Mouse (Mus musculus) liver, embryonic 11.5 days (tissue): ENCODE data around the gene Dmxl2. TPM values are rescaled to one million over a fixed set of nuclear protein-coding genes. Genes with fewer than 3 reads are reported as not detected.

Experiments used
- ATAC-seq: fragments of 200-750 bp; cut with Nextera tagmentation; replicated peaks from 2 replicates; pipeline ENCODE4 v1.8.0; 2017; ENCODE audit warnings: moderate number of reproducible peaks, mild to moderate bottlenecking, moderate TSS enrichment, moderate library complexity; ENCODE audit not compliant: low FRiP score
- DNase-seq: peaks from one replicate; pipeline ENCODE4 v3.0.0-alpha.2; 2017; ENCODE audit warnings: low spot score
- H3K27ac ChIP-seq: fragments of 300-500 bp; sonication (generic); 2 replicates; pipeline ENCODE4 v1.5.1; 2014; ENCODE audit warnings: mild to moderate bottlenecking, low read depth, low read length, control low read depth
- H3K27me3 ChIP-seq: fragments of 300-500 bp; sonication (generic); replicated peaks from 2 replicates; pipeline ENCODE4 v1.6.1; 2014; ENCODE audit warnings: low read length, mixed read lengths; ENCODE audit not compliant: control insufficient read depth, insufficient read depth
- H3K36me3 ChIP-seq: fragments of 300-500 bp; sonication (generic); 2 replicates; pipeline ENCODE4 v1.6.1; 2014; ENCODE audit warnings: mild to moderate bottlenecking, low read length, moderate library complexity, mixed read lengths; ENCODE audit not compliant: control insufficient read depth, insufficient read depth
- H3K4me1 ChIP-seq: fragments of 300-500 bp; sonication (generic); replicated peaks from 2 replicates; pipeline ENCODE4 v1.6.1; 2014; ENCODE audit warnings: low read length, mixed read lengths; ENCODE audit not compliant: control insufficient read depth, insufficient read depth
- H3K4me2 ChIP-seq: fragments of 300-500 bp; sonication (generic); 2 replicates; pipeline ENCODE4 v1.6.1; 2014; ENCODE audit warnings: mild to moderate bottlenecking, control low read depth, moderate library complexity
- H3K4me3 ChIP-seq: fragments of 300-500 bp; sonication (generic); 2 replicates; pipeline ENCODE4 v1.5.1; 2014; ENCODE audit warnings: low read depth, low read length, control low read depth
- H3K9ac ChIP-seq: fragments of 300-500 bp; sonication (generic); 2 replicates; pipeline ENCODE4 v1.6.1; 2014; ENCODE audit warnings: low read depth, low read length, control low read depth
- H3K9me3 ChIP-seq: fragments of 300-500 bp; sonication (generic); 2 replicates; pipeline ENCODE4 v1.6.1; 2016; ENCODE audit warnings: low read length, inconsistent platforms, mixed read lengths; ENCODE audit not compliant: control insufficient read depth
- WGBS: fragments of 180-500 bp; shearing (Covaris S2); extraction: QIAGEN DNeasy Blood & Tissue Kit; methylation state at CpG from one replicate; pipeline ENCODE4 v1.1.7; 2014; 5-methylcytosine and 5-hydroxymethylcytosine counted together
- polyA plus RNA-seq: library from polyadenylated mRNA; unstranded; fragments of >200 nt; fragmentation: Nextera tagmentation; extraction: Ambion mirVana; gene quantifications from 2 replicates; pipeline ENCODE4 v1.2.1, GENCODE M21; 2014

Gene Dmxl2
- polyA plus RNA-seq, 1 experiment from 2014 or later: 2.5 TPM

- Histone ChIP-seq H3K27ac (no peak overlapping the region), H3K36me3 (no peaks in the 10 kb centered on the region), H3K4me2 (no peak overlapping the region), H3K4me3 (no peak overlapping the region), H3K27me3 (no peaks in the 10 kb centered on the region), H3K9me3 (no peaks in the 10 kb centered on the region), H3K4me1 (no peaks in the 10 kb centered on the region), H3K9ac (no peak overlapping the region)
- WGBS: 84% methylated on average over 12 of the region's 12 CpGs
- no peak for DNase-seq
- ATAC-seq: no peak
Observed at GRCm38 (mm10) chr9:54335582-54335981, 165.8 kb downstream of the Dmxl2 start.

- Histone ChIP-seq H3K4me1 (no peaks in the 10 kb centered on the region), H3K27me3 (no peaks in the 10 kb centered on the region), H3K36me3 (no peaks in the 10 kb centered on the region), H3K4me2 (no peak overlapping the region), H3K9me3 (no peaks in the 10 kb centered on the region), H3K4me3 (no peak overlapping the region), H3K27ac (no peak overlapping the region), H3K9ac (no peak overlapping the region)
- DNase-seq: no peak
- 83% methylated on average over 7 of the region's 7 CpGs for WGBS
- ATAC-seq: no peak
Observed at GRCm38 (mm10) chr9:54329201-54329600, 172.2 kb downstream of the Dmxl2 start.

- Histone ChIP-seq H3K9ac (no peak overlapping the region), H3K27me3 (no peaks in the 10 kb centered on the region), H3K4me3 (no peak overlapping the region), H3K4me2 (no peak overlapping the region), H3K9me3 (no peaks in the 10 kb centered on the region), H3K4me1 (no peaks in the 10 kb centered on the region), H3K27ac (no peak overlapping the region), H3K36me3 (no peaks in the 10 kb centered on the region)
- ATAC-seq (no peak), DNase-seq (no peak)
- WGBS: 33% methylated on average over 8 of the region's 8 CpGs
Observed at GRCm38 (mm10) chr9:54323456-54323855, 178.0 kb downstream of the Dmxl2 start.

- DNase-seq (no peak), ATAC-seq (no peak)
- Histone ChIP-seq H3K27me3 (no peaks in the 10 kb centered on the region), H3K9me3 (no peaks in the 10 kb centered on the region), H3K27ac (no peak overlapping the region), H3K9ac (no peak overlapping the region), H3K4me3 (no peak overlapping the region), H3K36me3 (no peaks in the 10 kb centered on the region), H3K4me2 (no peak overlapping the region), H3K4me1 (no peaks in the 10 kb centered on the region)
- WGBS: 68% methylated on average over 9 of the region's 9 CpGs
Observed at GRCm38 (mm10) chr9:54316363-54316762, 185.1 kb downstream of the Dmxl2 start.

Other genes starting within 250 kb of the Dmxl2 start
- not detected in 2 replicates for gene Cyp19a1, start 233.5 kb downstream of the Dmxl2 start, polyA plus RNA-seq
- gene Gldn, start 215.1 kb downstream of the Dmxl2 start, polyA plus RNA-seq: 0.05 TPM in 1 of 2 replicates, not detected in the other
- not detected in 2 replicates for gene Sh2d7, start 37.4 kb upstream of the Dmxl2 start, polyA plus RNA-seq
- gene Cib2, start 58.6 kb upstream of the Dmxl2 start, polyA plus RNA-seq: 4.6 and 5.3 TPM in 2 replicates
- gene Idh3a, start 84.7 kb upstream of the Dmxl2 start, polyA plus RNA-seq: 234 and 244 TPM in 2 replicates
- gene Acsbg1, start 160.2 kb upstream of the Dmxl2 start, polyA plus RNA-seq: 0.11 and 0.18 TPM in 2 replicates
- 11.7 and 13.2 TPM in 2 replicates for gene Dnaja4, start 197.2 kb upstream of the Dmxl2 start, polyA plus RNA-seq
- gene Wdr61, start 232.9 kb upstream of the Dmxl2 start, polyA plus RNA-seq: 198 and 203 TPM in 2 replicates